In genomic region chrX:139825402-139825801, GRCm38 (mm10) we compare ENCODE assay signal across 24 mouse cellular contexts. TPM values are rescaled to one million over a fixed set of nuclear protein-coding genes. Genes with fewer than 3 reads are reported as not detected.
"Had no signal": no experiment of that assay in that cellular context is flagged by ENCODE, and none has a peak within 500 bp of the region (broad histone marks: within the 10 kb centered on the region; RNA-seq: fewer than 3 reads in every experiment).

No protein-coding gene starts in this region.

- H3K4me3 ChIP-seq: neural tube, embryonic 13.5 days; neural tube, embryonic 15.5 days; stomach, embryonic 15.5 days had no signal

- H3K27ac ChIP-seq: neural tube, embryonic 13.5 days; neural tube, embryonic 15.5 days; stomach, embryonic 15.5 days; stomach, postnatal 0 days had no signal

- H3K4me1 ChIP-seq: neural tube, embryonic 13.5 days; neural tube, embryonic 15.5 days; stomach, embryonic 15.5 days had no signal

- H3K9ac ChIP-seq: neural tube, embryonic 13.5 days; neural tube, embryonic 15.5 days; stomach, embryonic 15.5 days had no signal

- DNase-seq: retina, postnatal 1 day; right cerebral cortex, adult 18-20 months; right cerebral cortex, postnatal 14 days; right cerebral cortex, postnatal 25 days; right cerebral cortex, postnatal 4 days; spleen, adult 18-20 months; thymus, adult 18-20 months; thymus, adult 2 months; thymus, postnatal 14 days; thymus, postnatal 25 days; thymus, postnatal 36 days; thymus, postnatal 4 days had no signal

- H3K36me3 ChIP-seq: neural tube, embryonic 15.5 days; stomach, embryonic 15.5 days had no signal

- H3K27me3 ChIP-seq: stomach, embryonic 15.5 days had no signal

RNA-seq across cellular contexts. Expression of gene Cldn2, which starts 24.8 kb away (rescaled TPM):
- total RNA-seq: neutrophil, adult 5-6 weeks had no signal
- polyA plus RNA-seq: neural tube, embryonic 14.5 days had no signal

RNA-seq across cellular contexts. Expression of gene Ripply1, which starts 43.2 kb away (rescaled TPM):
- total RNA-seq: neutrophil, adult 5-6 weeks had no signal
- polyA plus RNA-seq: neural tube, embryonic 13.5 days; neural tube, embryonic 14.5 days; small intestine, adult 2 months; spleen, adult 2 months; stomach, embryonic 14.5 days; stomach, embryonic 15.5 days; stomach, postnatal 0 days; testis, adult 2 months; thymus, postnatal 0 days; urinary bladder, adult 2 months had no signal
